Mouse (Mus musculus): Measurements from ENCODE around the gene P3h3.

DNA sequence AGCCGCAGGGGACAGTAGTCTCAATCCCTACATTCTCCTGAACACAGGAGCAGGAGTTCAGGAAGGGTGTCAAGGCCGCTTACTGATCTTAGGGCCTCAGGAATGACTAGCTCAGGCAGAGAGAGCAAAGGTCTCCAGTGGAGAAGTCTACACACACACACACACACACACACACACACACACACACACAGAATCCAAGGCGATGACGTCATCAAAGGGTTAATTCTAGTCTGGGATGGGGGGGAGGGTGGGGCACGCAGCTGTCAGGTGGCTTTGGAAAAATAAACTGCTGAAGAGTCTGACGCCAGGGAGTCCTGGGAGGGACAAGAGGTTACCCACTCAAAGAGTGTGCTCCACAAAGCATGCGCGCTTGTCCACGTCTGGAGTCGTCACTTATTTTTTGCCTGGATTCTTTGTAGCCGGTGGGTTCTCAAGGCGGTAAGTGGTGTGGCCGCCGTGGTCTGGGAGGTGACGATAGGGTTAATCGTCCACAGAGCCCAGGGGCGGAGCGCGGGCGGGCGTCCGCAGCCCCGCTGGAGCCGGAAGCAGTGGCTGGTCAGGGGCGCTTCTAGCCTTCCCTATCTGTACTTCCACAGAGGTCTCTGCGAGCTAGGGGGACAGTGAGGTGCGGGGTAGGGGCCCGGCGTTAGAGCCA lies 49.1 kb downstream of the P3h3 start, which contains the start of gene Spsb2:
- TF ChIP-seq POLR2A (IDR thresholded peaks at IDR 0.05; ENCODE audit: low read depth, low read length) (peak; percentile 22; the same call in 1 of the 2 replicates), CTCF (IDR thresholded peaks at IDR 0.05; ENCODE audit: extremely low read depth, insufficient read length, insufficient replicate concordance, low read depth, low read length) (no peak)
